Mouse (Mus musculus) urinary bladder, postnatal 25 days (tissue): ENCODE measurements around the gene Dph6.
"Not testable (repeated sequence)": the region's sequence is repeated elsewhere in the genome, so short reads cannot be mapped to it uniquely, and the experiment has no call there.

Experiments
- DNase-seq: peaks from one replicate; pipeline ENCODE4 v3.0.0; 2022; ENCODE audit warnings: low spot score

The Dph6 gene

DNA sequence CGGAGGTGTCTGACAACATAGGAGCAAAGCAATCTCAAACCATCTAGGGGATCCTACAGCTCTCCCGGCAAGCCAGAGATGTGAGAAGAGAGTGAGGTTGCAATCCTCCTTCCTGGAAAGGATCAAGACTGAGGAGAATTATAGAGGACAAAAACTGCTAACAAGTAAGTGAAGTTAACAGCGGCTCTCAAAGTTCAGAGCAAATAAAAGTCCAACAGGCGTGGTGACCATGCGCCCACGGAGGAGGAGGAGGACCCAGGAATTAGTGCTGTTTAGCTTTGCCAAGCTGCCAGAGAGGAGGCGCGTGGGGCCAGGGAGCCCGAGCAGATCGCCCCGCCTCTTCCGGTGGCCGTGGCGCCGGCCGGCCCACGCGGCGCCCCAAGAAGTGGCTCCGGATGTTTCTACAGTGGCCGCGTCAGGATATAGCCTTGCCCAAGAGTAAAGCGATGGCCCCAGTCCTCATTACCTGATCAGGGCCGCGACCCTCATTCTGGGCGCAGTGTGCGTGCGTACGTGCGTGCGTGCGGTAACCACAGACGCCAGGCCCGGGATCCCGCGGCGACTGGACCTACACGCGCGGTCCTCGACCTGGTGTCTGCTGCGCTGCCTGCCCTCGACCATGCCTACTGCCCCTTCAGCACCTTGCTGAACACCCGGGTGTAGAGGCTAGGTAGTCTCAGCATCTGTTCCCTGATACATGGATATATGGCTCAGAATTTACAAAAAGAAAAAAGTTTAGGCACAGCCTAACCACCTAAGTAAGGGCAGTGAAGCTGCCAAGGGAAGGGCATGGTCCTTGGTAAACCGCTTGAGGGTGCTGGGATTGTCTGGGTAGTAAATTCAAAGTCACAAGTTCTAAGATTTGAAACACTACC, at the start of gene Dph6:
Dph6 (minus strand) TSS at position 600 of the 875 bp plus-strand sequence.
- peak; percentile 80 for DNase-seq

DNA sequence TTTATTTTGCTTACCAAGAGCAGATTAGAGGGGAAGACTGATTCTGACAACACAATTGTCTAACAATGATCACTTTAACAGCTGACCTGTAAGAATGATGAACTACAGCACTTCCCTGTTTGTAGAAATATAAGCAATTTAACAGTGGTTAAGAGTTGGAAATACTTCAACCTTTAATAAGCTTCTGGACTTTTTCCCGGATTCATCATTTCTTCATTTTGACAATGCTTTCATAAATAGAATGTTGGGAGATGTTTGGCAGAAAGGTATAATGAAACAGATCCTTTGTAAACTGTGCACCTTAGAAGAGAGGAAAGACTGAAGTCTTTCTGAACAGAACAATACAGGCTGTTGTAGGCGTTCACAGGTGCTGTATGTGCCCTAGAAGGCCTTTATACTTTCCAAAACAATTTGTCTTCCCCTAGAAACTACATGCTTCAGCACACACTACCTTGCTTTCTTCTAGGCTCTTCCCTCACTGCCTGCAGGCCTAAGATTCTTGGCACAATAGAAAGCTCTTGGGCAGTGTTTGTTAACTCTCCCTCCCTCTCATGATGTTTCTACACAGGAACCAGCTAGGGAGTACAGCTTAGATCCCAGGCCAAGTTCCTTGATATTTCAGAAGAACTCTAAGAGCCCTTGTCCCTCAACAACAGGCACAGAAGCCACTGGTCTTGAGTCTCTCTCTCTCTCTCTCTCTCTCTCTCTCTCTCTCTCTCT, 46.4 kb upstream of the Dph6 start:
- DNase-seq = no peak

DNA sequence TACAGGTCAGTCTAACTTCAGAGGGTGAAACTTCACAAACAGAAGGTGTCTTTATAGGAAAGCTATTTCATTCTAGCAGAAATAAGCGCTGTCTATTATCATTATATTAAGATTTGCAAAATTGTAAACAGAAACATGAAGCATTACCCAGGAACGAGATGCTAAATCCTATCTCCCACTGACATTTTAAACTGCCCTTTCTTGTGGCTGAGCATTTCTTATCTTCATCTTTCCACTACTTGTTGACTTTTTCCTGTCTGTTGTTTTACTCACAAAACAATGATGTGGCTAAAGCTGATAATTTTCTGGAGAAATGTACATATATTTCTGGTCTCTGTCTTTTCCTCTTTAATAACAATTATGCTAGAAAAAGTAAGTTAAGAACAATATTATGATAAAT, 36.8 kb upstream of the Dph6 start:
- DNase-seq = no peak

DNA sequence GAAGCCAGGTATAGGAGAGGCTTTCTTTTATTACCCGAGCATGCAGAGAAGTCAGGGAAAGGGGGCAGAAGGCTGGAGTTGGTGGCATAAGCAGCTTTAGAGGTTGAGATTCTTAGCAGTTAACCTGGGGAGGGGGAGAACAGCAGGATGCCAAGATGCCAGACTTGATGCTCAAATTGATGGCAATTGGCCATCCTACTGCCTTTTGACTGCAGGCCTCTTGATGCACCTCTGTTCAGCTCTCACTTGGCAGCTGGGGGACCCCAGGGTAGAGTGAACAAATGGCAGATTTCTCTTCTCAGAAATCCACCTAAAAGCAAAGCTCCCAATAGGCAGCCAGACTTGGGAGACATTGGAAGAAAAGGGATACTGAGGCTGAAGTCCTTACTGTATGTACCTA, 32.7 kb upstream of the Dph6 start:
- no peak for DNase-seq

DNA sequence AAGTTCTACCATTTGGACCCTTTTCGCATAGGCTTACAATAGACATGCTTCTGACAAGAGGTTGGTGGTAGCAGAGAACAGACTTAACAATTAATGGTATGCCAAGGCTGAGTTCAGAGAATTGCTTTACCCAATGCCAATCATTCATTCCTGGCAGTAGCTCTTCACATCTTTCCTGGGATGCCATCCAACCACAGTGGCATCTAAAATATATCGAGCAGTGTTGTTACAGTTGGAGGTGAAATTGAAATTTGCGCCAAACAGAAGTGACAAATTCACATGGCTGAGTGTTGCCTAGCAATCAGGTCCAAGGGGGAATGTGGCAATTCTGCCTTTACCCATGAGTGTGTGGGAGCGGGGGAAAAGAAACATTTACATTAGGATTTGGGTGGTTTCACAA, 32.3 kb upstream of the Dph6 start:
- DNase-seq = no peak

DNA sequence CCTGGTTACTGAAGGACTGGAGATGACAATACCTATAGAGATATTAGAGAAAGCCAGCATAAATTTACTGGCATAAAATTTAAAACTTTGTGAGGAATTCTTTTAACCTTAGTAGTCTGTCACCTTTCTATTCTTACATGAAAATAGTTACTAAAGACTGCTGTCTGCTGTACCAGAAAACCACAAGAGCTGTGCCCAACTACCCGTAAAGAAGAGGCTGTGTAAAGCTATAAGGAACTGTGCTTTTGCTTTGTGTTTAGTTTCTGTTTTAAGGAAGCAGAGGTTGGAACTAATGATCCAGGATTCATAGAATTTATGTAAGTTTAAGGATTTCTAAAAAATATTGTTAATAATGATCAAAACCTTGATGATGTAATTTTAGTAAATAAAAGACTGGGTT, 19.1 kb upstream of the Dph6 start:
- no peak for DNase-seq

DNA sequence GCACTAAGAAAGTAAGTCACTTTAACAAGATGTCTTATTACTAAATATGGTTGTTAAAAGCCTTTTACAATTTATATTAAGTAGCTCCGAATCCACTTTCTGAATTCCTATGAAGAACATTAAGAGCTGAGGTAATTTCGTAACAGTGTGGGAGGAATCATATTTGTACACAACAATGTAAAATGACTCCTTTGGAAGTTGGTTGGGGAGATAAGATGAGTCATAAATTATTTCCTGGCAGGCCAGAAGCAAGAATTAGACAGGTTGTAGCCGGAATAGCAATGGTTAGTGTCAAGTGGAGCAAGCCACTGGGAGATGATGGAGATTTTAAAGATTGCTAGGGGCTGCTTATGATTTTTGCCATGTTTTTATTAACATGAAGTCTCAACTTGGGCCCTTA, 16.2 kb upstream of the Dph6 start:
- no peak for DNase-seq

DNA sequence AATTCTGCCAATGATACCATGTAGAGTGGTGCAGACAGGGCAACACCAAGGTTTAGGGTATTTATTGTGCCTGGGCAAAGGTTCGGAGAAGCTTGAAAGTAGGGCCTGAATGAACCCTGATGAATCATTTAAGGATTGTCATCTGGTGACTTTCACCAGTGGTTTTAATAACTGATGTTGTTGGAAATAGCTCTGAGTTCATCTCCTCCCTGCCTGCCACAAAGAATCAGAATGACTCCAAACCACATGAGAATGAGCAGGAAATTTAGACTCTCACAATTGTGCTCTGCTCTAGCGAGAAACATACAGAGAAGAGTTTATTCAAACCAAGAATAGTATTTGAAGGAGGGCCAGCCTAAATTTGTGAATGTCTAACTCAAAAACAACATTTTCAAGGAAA, 4.2 kb upstream of the Dph6 start:
- no peak for DNase-seq

DNA sequence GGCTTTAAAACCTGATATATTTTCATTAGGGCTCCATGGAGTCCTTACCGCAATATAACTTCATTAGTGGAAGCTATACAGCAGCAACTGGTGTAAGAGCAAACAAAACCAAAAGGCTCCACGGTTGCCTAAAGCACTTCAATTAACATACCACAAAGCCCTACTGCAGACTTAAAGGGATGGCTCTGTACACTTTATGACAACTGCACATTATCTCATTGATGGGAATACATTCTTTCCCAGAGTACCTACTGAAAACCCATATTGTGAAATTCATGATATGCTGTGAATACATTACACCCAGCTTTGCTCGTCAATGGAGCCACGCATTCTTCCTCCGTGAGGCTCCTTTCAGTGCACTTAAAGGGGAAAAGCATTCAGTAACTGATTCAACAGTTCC, 8.5 kb downstream of the Dph6 start:
- no peak for DNase-seq

DNA sequence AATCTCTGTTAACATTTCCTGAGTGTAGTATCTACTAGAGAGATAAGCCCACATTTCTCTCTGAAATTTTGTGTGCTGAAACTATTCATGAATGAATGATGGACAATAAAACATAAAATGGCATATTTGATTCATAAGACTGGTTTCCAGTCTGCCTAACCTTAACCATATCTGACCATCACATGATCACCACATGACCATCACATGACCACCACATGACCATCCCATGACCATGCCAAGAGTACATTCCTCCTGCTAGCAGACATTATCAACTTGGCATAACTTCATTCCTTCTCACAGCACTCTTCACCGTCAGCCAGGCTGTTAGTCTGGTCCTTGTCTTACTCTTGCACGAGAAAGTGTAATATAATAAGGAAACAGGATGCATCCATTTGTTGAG, 10.9 kb downstream of the Dph6 start:
- DNase-seq = no peak

DNA sequence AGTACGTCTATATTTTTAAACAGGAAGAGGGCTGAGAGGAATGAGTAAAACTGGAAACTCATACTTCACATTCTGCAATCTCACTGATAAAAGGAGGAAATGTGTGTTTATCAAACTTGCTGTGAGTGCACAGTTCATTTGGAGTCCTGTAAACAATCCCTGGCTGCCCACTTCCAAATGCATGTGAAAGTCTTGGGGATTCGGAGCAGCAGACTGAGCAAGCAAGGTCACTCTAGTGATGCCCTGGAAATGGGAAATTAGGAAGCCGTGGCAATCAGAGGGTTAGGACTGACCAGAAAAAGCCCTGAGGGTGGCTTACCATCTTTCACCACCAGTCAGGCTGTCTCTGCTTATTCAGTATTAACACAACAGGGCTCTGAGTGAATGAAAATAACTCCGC, 30.1 kb downstream of the Dph6 start:
- DNase-seq = no peak

DNA sequence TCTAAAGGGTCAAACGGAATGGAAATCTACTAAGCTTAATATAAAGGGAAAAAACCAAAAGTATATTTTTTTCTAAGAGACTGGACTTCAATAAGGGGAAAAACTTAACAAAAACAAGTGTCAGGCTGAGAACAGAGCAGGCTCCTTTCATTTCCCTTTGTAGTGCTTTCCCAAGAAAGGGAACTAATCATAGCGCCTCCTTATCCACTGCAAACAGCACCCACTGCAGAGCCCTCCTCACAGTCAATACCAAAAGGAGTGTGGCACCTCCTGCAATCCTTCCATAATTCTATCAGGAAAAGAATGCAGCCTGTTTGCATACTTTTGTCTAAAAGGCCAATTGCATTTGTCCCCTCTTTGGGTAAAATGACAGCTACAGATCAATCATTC, 32.2 kb downstream of the Dph6 start:
- DNase-seq = no peak

DNA sequence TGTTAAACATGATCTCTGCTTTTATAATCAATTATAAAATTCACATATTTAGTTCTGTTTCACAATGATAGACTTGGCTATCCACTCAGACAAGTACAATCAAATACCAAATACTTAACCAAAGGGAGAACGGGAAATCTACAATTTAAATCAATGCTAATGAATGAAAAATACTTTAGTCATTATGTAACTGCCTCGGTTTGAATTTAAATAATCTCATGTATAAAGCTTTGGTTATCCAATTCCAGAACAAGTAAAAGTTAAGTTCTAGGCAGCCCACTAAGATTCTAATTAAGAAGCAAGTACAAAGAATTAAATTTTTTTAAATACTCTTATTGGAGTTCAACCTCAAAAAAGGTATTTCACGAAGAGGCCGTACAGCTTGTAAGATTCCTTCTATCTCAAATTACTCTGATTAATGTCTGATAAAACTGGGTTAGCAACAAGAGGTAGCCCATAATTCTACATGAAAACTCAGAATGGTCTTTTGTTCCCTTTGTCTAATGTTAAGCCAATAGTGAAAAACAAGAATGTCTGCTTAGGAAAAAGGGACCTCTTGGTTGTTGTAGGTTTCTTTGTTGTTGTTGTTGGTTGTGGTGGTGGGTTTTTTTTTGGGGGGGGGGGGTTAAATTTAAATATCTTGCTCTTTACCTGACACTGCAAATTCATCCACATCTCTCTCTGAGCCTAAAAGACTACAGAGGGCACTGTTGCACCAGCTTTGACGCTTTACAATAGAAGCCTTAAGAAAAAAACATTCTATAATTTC, 32.8 kb downstream of the Dph6 start:
- DNase-seq = no peak

DNA sequence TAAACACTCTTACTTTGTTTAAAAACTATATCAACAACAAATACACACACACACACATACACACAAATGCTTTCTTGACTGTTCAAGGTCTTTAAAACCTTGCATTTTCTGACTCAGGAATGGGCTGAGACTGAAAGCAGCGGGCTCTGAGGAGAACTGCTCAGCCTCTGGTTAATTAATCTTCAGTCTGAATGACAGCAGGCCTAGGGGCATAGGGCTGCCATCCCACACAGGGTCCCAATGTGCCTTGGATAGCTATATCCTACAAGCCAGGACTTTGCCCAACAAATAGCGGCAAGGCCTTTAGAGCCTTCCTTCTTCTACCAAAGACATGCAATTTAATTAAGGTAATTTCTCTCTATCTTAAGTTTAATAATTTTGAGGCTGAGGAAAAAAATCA, 43.2 kb downstream of the Dph6 start:
- DNase-seq = no peak

DNA sequence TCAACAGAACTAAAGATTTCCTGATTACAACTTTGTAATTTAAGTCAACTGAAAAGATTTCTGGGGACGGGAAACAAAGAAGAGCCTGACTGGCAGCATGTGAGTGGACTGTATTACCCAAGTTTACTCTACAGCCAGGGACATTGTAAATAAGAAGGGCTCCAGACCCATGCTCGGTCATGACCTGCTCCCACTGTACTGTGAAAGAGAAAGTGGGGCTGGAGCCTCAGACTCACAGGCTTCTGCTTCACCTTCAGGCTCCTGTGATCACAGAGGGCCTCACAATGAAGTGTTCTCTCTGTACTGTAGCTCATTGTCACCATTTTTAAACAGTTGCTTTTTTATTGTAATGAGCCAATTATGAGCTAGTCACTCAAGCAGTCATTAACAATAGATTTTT, 44.7 kb downstream of the Dph6 start:
- DNase-seq = no peak

DNA sequence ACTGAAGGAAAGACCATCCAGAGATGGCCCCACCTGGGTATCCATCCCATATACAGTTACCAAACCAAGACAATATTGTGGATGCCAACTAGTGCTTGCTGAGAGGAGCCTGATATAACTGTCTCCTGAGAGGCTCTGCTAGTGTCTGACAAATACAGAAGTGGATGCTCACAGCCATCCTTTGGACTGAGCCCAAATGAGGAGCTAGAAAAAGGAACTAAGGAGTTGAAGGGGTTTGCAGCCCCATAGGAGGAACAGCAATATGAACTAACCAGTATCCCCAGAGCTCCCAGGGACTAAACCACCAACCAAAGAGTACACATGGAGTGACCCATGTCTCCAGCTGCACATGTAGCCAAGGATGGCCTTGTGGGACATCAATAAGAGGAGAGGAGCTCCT, 49.6 kb downstream of the Dph6 start:
- DNase-seq = not testable (repeated sequence)

DNA sequence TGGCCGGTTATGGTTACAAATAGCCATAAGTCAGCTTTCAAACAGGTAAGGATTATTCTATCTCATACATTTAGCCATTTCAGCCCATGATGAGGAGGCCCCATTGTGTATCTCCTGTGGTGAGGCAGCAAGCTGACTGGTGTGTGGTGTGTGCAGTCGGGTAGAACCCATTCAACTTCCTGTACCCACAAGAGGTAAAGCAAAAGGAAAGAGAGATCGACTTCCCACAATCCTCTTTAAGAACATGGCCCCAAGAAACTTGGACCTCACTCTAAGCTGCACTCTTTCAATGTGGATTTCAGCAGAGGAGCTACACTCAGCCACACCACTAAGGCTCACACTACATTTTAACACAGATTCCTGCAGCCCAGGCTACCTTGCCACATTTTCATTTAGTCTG, 53.6 kb downstream of the Dph6 start:
- DNase-seq = no peak

DNA sequence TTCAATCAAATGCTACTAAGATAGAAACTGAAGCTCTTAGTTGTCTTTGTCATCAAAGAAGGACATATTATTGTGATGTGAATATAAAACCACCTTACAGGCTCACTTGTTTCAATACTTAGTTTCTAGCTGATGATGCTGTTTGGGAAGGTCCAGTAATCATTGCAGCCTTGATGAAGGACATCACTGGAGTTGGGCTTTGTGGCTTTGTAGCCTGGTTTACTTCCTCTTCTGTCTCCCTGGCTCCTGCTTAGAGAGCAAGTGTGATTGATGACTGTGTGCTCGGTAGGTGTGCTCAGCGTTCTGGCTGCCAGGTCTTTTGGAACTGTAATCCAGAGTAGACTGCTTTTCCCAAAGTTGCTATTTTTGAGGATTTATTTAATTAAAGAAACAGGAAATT, 55.0 kb downstream of the Dph6 start:
- DNase-seq = no peak

DNA sequence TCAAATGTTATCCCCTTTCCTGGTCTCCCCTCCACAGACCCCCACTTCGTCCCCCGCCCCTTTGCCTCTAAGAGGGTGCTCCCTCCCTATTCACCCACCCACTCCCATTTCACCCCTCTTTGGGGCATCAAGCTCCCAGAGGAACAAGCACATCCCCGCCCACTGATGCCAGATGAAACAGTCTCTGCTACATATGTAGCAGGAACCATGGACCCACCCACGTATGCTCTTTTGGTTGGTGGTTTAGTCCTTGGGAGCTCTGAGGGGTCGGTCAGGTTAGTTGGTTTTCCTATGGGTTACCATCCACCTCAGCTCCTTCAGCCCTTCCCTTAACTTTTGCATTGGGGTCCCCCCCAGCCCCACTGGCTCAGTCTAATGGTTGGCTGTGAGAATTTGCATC, 61.4 kb downstream of the Dph6 start:
- DNase-seq = no peak

DNA sequence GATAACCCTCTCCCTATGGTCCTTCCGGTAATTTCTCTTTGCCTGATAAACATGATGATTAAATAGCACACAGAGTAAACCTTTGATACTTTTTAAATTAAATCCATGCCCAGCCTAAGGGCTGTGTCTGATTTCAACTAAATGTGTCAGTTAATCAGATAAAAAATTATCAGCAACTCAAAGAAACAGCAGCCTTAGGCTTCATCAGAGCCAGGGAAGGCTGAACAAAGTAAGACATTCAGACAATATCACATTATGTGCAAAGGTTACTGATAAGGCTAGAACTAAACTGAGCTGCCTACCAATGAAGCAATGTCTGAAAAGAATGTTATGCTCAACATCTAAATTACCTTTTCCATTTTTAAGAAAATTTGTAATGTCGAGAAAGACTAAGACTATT, 74.0 kb downstream of the Dph6 start:
- DNase-seq = no peak

DNA sequence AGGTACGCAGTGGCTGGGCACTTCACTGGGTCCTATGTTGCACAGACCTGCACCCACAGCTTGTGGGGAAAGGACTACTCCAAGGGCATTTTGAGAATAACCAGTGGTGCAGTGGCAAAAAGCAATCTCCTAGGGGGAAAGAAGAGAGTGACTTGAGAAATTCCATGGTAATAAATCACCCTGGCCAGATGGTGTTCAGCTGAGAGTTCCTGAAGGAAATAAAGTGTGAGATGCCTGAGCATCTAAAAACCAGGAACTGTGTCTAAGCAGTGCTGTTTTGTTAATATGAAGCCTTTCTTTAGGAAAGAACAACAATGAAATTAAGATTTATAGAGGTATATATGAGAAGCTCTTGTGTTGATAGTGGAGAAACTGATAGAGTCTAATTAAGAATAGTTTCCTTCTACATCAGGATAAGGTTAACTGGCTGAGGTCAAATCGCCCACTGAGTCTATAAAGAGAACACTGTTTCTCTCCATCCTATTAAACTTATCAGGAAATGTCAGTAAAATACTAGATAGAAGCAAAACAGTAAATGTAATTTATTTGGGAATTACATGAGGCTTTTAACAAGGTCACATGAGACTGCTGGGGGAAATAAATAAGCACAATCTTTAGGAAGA, 111.7 kb downstream of the Dph6 start:
- no peak for DNase-seq

DNA sequence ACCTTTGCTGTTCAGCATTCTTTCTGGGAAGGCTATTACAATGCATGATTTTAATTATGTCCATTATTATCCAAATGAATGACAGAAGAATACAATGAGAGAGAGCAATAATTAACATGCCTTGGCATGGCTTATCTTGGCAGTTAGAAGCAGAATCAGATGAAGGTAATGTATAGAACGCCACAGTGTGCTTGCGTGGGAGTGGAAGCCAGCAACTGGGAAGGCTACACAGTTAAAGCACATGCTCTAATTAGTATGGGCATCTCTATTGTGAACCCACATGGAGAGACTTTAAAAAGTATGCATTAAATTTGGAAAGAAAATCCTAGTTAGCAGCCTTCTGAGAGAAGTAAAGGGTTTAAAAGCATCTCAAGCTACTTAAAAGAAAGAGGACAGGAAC, 112.4 kb downstream of the Dph6 start:
- no peak for DNase-seq

DNA sequence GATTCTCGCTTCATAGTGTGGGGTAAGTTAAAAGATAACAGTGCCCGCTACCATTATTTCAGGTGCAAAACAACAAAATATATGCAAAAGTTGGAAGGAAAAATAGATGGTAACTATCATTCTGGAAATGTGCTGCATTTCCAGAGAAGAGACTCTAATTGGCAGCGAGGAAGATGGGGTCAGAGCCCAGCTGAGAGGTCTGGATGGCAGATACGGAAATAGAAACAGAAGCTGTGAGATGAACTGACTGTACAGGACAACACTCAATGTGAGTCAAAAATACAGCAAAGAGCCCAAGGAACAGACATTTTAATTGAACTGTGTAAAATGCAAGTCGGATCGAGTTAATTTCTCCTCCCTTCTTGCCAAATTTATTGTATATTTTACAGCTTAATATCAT, 114.3 kb downstream of the Dph6 start:
- no peak for DNase-seq
